8 mouse cellular contexts compared by ENCODE assay signal in the genomic region with DNA sequence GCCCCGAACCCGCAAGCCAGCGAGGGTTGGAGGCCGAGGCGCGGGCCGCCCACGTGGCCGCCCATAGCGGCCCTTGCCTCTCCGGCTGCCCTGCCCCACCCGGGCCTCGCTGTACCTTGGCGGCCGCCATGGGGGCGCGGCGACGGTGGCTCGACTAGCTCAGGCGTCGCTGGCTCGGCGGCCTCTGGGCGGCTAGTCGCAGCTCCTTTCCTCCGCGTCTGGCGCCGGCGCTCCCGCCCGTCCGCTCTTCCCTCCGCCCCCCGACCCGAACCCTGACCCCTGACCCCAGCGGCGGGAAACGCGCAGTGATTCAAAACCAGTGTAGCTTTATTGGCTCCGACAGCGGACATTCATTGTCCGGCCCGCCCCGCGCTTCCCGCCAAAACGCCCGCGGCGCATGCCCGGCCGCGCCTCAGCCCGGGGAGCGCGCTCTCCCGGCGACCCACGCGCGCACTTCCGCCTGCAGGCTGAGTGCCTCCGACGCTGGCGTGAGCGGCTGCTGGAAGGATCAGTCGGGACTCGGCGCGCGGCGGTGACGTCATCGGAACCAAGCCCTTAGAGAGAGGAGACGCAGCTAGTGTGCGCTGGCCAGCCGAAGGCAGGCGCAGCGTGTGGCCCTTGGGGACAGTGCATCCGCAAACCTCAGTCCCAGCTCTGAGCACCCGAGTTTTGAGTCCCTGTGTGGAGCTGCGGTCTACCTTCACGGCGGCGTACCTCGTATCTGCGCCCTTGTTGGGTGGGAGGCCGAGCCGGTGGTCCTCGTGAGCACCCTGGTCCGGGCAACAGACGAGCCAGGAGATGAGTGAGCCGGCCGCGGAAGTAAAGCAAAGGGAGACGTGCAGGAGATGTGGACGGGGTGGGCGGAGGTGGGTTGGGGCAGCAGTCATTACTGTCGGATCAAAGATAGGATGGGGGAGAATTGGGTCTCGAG. TPM values are rescaled to one million over a fixed set of nuclear protein-coding genes. Genes with fewer than 3 reads are reported as not detected.
A peak's percentile ranks its signal among the peaks of the same experiment; 100 is the strongest.
DNase-seq lines count a peak whose midpoint lies in the region; ATAC-seq and TF ChIP-seq lines count a peak whose summit lies in the region.

Gene Trmt2a, plus strand, starts transcription at position 247 of the 931 bp plus-strand sequence.
Gene Ranbp1, minus strand, starts transcription at position 300 of the 931 bp plus-strand sequence.

- DNase-seq in gastrocnemius, adult 8-10 months (ENCODE audit: low spot score in 2 of 2) = peak; percentile 96 to 98
- DNase-seq in hindlimb bud, embryonic 11.5 days (ENCODE audit: extremely low spot score, low read depth, low spot score) = peak; percentile 87
- DNase-seq in left cerebral cortex, adult 8-10 months (ENCODE audit: low spot score in 2 of 2) = peak; percentile 99
- peak; percentile 99 to 100 for DNase-seq in right cerebral cortex, postnatal 10 days (ENCODE audit: low spot score in 2 of 2)
- peak; percentile 99 for DNase-seq in urinary bladder, postnatal 25 days (ENCODE audit: low spot score)

- peak; percentile 92 for ATAC-seq in activated CD4-positive, CD25-positive, alpha-beta regulatory T cell, adult 4 months

- peak within 1 kb of the TSS; percentile 49 for H3K27ac ChIP-seq in cortical plate, adult 2 months (ENCODE audit: insufficient read depth, low read length)

- TF ChIP-seq CTCF in cortical plate, adult 2 months (IDR thresholded peaks at IDR 0.05; ENCODE audit: extremely low read depth, insufficient read depth, low read length) = no peak

- H3K9me3 ChIP-seq in megakaryocyte, embryonic 14.5 days = no peaks in the 10 kb centered on the region

- no peaks in the 10 kb centered on the region for H3K27me3 ChIP-seq in megakaryocyte, embryonic 14.5 days (replicated peaks)

- peak within 1 kb of the TSS; percentile 82 for H3K4me3 ChIP-seq in cortical plate, adult 2 months (ENCODE audit: insufficient read depth, low read length)
- H3K4me3 ChIP-seq in megakaryocyte, embryonic 14.5 days (replicated peaks) = peak within 1 kb of the TSS; percentile 99

- TF ChIP-seq POLR2A in cortical plate, adult 2 months (IDR thresholded peaks at IDR 0.05; ENCODE audit: extremely low read depth, insufficient read depth, low read length) = peak; percentile 87

- H3K4me1 ChIP-seq in cortical plate, adult 2 months (ENCODE audit: control insufficient read depth, insufficient read depth, low read length) = peaks cover 10% of the 10 kb centered on the region; the same call in 1 of the 2 replicates
- peaks cover 81% of the 10 kb centered on the region for H3K4me1 ChIP-seq in megakaryocyte, embryonic 14.5 days

- H3K36me3 ChIP-seq in megakaryocyte, embryonic 14.5 days (replicated peaks; ENCODE audit: low read length) = peaks cover 73% of the 10 kb centered on the region

RNA-seq across cellular contexts. Expression of gene Trmt2a, which starts in this region (rescaled TPM):
- polyA plus RNA-seq in activated CD4-positive, CD25-positive, alpha-beta regulatory T cell, adult 4 months (2017; shearing (Covaris generic)) = 10 to 100 TPM; 27.7 to 46.5 TPM
- 72.9 and 84.7 TPM in 2 replicates for polyA plus RNA-seq in cortical plate, adult 2 months (2012; rRNA removed)
- 10 to 100 TPM in 2 of 4 experiments, 1 to 10 TPM in 2; 7.9 to 11.4 (median 9.3) TPM for total RNA-seq in gastrocnemius, adult 8-10 months (2022)
- total RNA-seq in left cerebral cortex, adult 8-10 months (2022) = 10 to 100 TPM; 45.5 to 57.0 (median 48.8) TPM
- polyA plus RNA-seq in megakaryocyte, embryonic 14.5 days (2012; ENCODE audit: insufficient read depth, low replicate concordance) = 3.9 and 21.7 TPM in 2 replicates

RNA-seq across cellular contexts. Expression of gene Ranbp1, which starts in this region (rescaled TPM):
- 100 to 1,000 TPM; 186 to 213 TPM for polyA plus RNA-seq in activated CD4-positive, CD25-positive, alpha-beta regulatory T cell, adult 4 months (2017; shearing (Covaris generic))
- polyA plus RNA-seq in cortical plate, adult 2 months (2012; rRNA removed) = 92.3 and 95.1 TPM in 2 replicates
- total RNA-seq in gastrocnemius, adult 8-10 months (2022) = 10 to 100 TPM; 15.8 to 20.5 (median 19.1) TPM
- total RNA-seq in left cerebral cortex, adult 8-10 months (2022) = 10 to 100 TPM; 83.1 to 99.0 (median 90.9) TPM
- polyA plus RNA-seq in megakaryocyte, embryonic 14.5 days (2012; ENCODE audit: insufficient read depth, low replicate concordance) = 283 and 648 TPM in 2 replicates

Comparison
In these comparisons a context has a peak if more than half of its experiments do, and no peak if none do; other contexts are left out.
1. Peak in every context shown above with its lines: DNase-seq, ATAC-seq, H3K4me3 ChIP-seq and H3K27ac ChIP-seq.